Mouse (Mus musculus) spleen, adult 12 weeks (tissue): ENCODE data around the gene Car14.
A peak's percentile ranks its signal among the peaks of the same experiment; 100 is the strongest.
"Not testable (repeated sequence)": the region's sequence is repeated elsewhere in the genome, so short reads cannot be mapped to it uniquely, and the experiment has no call there.

Experiments
- DNase-seq: peaks from one replicate; pipeline ENCODE4 v3.0.0; 2022; ENCODE audit warnings: low spot score

Gene Car14

GRCm38 (mm10) chr3:95924185-95924584 lies 19.7 kb upstream of the Car14 start:
- no peak for DNase-seq

- DNase-seq, result not testable (repeated sequence)
Observed at GRCm38 (mm10) chr3:95923429-95923828, 18.9 kb upstream of the Car14 start.

- DNase-seq, result not testable (repeated sequence)
Observed at GRCm38 (mm10) chr3:95920532-95920931, 16.0 kb upstream of the Car14 start.

- no peak for DNase-seq
Observed at GRCm38 (mm10) chr3:95916760-95917159, 12.3 kb upstream of the Car14 start.

GRCm38 (mm10) chr3:95914706-95915105 lies 10.2 kb upstream of the Car14 start:
- no peak for DNase-seq

- no peak for DNase-seq
Observed at GRCm38 (mm10) chr3:95907613-95908012, 3.1 kb upstream of the Car14 start.

- DNase-seq, result no peak
Observed at GRCm38 (mm10) chr3:95906860-95907259, 2.4 kb upstream of the Car14 start.

GRCm38 (mm10) chr3:95905940-95906492 lies 1.5 kb upstream of the Car14 start:
- no peak for DNase-seq

- no peak for DNase-seq
Observed at GRCm38 (mm10) chr3:95905146-95905939, 852 bp upstream of the Car14 start.

GRCm38 (mm10) chr3:95903753-95904502 lies 563 bp downstream of the Car14 start:
- DNase-seq, result no peak

- no peak for DNase-seq
Observed at GRCm38 (mm10) chr3:95902643-95903042, 1.8 kb downstream of the Car14 start.

- DNase-seq, result no peak
Observed at GRCm38 (mm10) chr3:95902373-95902625, 2.2 kb downstream of the Car14 start.

- no peak for DNase-seq
Observed at GRCm38 (mm10) chr3:95901616-95902372, 2.7 kb downstream of the Car14 start.

- DNase-seq, result no peak
Observed at GRCm38 (mm10) chr3:95899800-95900524, 4.5 kb downstream of the Car14 start.

GRCm38 (mm10) chr3:95895501-95895900 lies 9.0 kb downstream of the Car14 start:
- DNase-seq, result not testable (repeated sequence)

GRCm38 (mm10) chr3:95894317-95895160 lies 10.0 kb downstream of the Car14 start:
- no peak for DNase-seq

- peak; percentile 90 for DNase-seq
Observed at GRCm38 (mm10) chr3:95893606-95894316, 10.7 kb downstream of the Car14 start, which contains the start of gene Aph1a. Aph1a (plus strand) TSS chr3:95893969.

- DNase-seq, result no peak
Observed at GRCm38 (mm10) chr3:95893126-95893525, 11.4 kb downstream of the Car14 start.

- no peak for DNase-seq
Observed at GRCm38 (mm10) chr3:95892066-95893052, 12.1 kb downstream of the Car14 start.
